Mouse (Mus musculus) small intestine, adult 2 months (tissue): Measurements from ENCODE around the gene Glt1d1.

Experiments
- CTCF ChIP-seq: fragments of 200-500 bp; IDR thresholded peaks from 2 replicates; pipeline ENCODE4 v1.5.1; 2012; ENCODE audit warnings: low read depth, mild to moderate bottlenecking, control low read depth, inconsistent platforms, low read length, moderate library complexity, mixed read lengths; ENCODE audit not compliant: insufficient replicate concordance, insufficient read length; ENCODE audit errors: extremely low read depth
- POLR2A ChIP-seq: fragments of 200-500 bp; IDR thresholded peaks from 2 replicates; pipeline ENCODE4 v1.6.1; 2012; ENCODE audit warnings: low read depth, mild to moderate bottlenecking, control low read depth, inconsistent platforms, low read length, moderate library complexity

DNA sequence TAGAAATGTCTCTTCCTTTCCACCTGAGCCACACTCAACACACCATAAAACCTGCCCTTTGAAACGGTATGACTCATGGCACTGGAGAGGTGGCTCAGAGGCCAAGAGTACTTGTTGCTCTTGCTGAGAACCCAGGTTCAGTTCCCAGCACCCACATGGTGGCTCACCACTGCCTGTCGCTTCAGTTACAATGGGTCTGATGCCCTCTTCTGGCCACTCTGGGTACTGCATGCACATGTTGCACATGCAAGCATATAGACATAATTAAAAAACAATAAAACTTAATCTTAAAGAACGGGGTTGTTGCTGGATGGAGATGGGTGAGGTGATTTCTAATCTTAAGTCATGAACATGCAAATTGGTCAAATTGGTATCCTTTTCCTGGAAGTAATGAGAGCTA, 8.3 kb downstream of the Glt1d1 start:
- TF ChIP-seq POLR2A: no peak
- TF ChIP-seq CTCF: peak; percentile 17; the same call in 1 of the 2 replicates
